Mouse (Mus musculus) right cerebral cortex, postnatal 10 days (tissue): ENCODE data around the gene Epn1.

Experiments used
- DNase-seq, 2 experiments: peaks; one replicate each; pipeline ENCODE4 v3.0.0; 2021; ENCODE audit warnings: low spot score in 2 of 2

Epn1 gene

GRCm38 (mm10) chr7:5080010-5080751 is at the start of gene Epn1:
Gene Epn1, plus strand, starts transcription at chr7:5080235.
- DNase-seq: peak; percentile 98

GRCm38 (mm10) chr7:5030554-5031275 is 49.3 kb upstream of the Epn1 start:
- DNase-seq: peak in 1 of 2 experiments; percentile 30

GRCm38 (mm10) chr7:5031496-5031895 is 48.5 kb upstream of the Epn1 start:
- no peak for DNase-seq

GRCm38 (mm10) chr7:5033818-5034217 is 46.2 kb upstream of the Epn1 start, which contains the start of gene 4632433K11Rik:
Gene 4632433K11Rik, plus strand, starts transcription at chr7:5034118.
- DNase-seq: no peak

GRCm38 (mm10) chr7:5035628-5036027 is 44.4 kb upstream of the Epn1 start:
- no peak for DNase-seq

GRCm38 (mm10) chr7:5036136-5036535 is 43.9 kb upstream of the Epn1 start:
- DNase-seq: peak in 1 of 2 experiments; percentile 41

DNA sequence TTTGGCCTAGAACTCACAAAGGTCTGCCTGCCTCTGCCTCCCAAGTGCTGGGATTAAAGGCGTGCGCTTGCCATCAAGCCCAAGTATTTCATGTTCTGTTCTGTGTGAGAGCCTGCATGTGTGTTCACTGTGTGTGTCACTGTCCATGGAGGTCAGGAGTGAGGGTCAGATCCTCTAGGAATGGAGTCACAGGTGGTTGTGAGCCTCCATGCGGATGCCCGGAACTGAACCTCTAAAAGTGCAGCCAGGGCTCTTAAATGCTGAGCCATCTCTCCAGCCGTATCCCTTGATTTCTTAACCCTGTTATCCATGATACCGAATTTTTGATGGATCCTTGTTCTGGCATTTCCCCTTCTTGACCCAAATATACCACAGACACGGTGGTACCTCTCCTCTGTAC is 43.0 kb upstream of the Epn1 start:
- peak in 1 of 2 experiments; percentile 48 for DNase-seq

DNA sequence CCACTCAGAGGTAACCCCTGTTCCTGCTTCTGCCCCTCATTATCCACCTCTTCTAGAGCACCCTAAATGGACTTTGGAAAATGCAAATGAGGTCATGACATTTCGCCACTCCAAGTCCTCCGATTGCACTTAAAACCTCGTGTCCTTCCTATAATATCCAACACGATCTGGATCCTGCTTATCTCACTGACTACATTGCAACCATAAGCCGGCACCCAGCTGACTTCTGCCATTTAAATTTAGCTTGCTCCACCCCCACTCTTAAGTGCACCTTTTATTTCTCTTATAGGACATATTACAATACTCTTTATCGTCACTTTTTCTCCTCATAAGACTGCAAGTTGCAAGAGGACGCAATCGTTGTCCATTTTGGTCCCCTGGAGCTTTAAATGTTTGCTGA is 42.6 kb upstream of the Epn1 start:
- DNase-seq: peak in 1 of 2 experiments; percentile 30

DNA sequence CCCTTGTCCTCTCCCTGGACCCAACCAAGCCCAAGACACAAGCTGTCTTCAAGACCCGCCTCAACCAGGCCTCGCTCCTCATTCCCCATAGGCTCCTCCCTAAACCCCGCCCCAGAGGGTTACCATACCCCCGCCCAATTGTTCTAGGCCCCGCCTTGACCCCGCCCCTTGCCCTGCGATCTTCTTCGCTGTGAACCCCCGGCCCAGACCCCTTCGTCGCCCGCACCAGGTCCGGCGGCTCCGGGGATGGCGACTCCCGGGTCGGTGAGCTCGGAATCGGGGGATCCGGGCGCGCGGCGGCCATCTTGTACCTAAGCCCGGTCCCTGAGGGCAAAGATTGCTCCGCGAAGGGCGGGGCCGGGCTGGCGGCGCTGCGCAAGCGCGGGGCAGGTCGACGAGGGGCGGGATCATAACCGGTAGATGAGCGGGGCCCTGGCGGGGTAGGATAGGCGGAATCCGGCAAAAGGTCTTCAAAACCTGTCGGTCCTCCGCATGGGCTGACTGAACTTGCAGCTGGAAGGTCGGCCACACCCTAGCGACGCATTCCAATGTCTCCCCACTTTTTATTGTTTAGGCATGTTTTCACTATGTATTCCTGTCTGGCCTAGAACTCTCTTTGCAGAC is 41.8 kb upstream of the Epn1 start, which contains the start of gene Zfp784:
TSS of gene Zfp784 (minus strand) at position 338 of the 624 bp plus-strand sequence.
- DNase-seq: peak; percentile 93

DNA sequence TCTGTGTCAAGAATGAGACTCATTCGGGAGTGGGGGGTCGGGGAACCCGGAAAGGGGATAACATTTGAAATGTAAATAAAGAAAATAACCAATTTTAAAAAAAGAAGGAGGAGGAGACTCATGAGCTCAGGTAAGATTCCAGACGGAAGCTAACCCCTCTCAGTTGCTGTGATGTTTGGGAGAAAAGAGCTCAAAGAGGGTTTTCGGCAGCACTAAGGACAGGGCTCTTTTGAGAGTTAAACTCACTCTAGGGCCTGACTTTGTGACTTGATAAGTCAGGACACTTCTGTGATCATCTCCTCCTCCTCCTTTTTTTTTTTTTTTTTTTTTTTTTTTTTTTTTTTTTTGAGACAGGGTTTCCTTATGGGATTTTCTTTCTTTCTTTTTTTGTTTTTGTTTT is 41.1 kb upstream of the Epn1 start:
- DNase-seq: no peak

DNA sequence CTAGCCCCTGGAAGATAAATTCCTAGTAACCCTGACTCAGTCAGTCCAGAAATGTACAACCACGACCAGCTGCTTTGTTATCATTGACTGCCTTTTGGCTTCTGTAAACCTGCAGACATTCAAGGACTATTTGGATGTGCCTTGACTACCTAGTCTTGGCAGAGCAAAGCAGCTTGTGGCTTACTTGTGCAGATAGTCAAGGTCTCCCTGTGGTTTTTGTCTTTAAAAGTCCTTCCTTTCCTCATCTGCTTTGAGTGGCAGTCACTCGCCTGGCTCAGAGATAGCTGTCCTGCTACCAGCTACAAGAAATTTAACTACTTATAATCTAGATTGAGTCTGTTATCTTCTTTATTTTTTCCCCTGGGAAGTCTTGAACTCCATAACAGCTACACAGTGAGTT is 35.1 kb upstream of the Epn1 start:
- DNase-seq: no peak

- DNase-seq: no peak
Observed at GRCm38 (mm10) chr7:5046112-5046511, 33.9 kb upstream of the Epn1 start.

GRCm38 (mm10) chr7:5047313-5047712 is 32.7 kb upstream of the Epn1 start:
- no peak for DNase-seq

GRCm38 (mm10) chr7:5051193-5052192 is 28.5 kb upstream of the Epn1 start, which contains the start of gene Zfp580:
Gene Zfp580, plus strand, starts transcription at chr7:5051538.
- DNase-seq: peak; percentile 86 to 88

DNA sequence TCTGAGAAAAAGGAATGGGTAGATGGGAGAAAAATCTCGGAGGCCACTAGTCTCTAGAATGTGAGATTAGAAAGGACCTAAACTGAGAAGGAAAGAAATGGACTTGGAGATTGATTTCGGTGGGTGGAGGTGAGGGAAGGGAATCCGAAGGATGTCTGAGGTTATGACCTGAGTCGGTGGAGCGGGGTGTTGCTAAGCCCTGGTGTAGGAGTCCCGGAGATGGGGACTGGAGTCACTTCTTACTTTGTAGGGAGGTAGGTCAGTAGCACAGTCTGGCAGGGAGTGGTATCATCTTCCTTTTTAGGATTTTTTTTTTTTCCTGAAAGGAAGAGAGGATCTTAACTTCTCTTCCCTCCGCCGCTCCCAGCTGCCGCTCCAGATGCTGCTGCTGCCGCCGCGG is 27.6 kb upstream of the Epn1 start:
- no peak for DNase-seq

DNA sequence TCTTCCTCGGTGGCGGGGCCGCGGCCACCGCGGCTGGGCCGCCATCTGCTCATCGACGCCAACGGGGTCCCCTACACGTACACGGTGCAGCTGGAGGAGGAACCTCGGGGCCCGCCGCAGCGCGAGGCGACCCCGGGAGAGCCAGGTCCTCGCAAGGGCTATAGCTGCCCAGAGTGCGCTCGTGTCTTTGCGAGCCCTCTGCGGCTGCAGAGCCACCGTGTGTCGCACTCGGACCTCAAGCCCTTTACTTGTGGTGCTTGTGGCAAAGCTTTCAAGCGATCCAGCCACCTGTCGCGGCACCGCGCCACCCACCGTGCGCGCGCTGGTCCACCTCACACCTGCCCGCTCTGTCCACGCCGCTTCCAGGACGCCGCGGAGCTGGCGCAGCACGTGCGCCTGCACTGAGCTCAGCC is 27.1 kb upstream of the Epn1 start:
- peak; percentile 54 to 64 for DNase-seq

DNA sequence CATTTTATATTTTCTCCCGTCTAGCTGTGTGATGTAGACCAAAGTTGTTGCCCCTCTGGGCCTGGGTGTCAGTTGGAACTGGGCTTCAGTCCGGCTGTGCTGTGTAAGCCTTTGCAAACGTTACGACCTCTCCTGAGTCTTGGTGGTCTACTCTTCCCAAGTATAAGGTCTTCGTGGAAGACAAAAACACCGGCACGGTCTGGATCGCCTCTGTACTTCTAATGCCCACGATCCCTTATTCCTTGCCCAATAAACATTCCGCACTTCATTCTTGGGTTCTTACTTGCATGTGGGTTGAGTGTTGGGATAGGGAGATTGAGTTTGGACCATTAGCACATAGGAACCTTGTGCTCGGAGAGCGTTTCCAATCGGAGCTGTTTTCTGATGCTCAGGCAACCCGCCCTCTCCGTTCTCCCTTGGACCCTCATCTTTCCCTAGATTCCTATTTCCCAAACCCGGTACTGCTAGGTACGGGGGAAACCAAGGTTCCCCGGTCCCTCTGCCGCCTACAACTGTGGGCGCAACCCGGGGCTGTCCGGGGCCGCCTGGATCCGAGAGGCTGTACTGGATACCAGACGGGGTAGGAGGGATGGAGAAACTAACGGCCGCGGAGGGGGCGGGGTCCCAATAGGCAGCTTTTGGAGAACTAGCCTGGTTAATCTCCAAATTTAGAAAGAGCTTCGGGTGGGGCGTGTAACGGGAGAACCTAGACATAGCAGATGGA is 26.4 kb upstream of the Epn1 start:
- peak; percentile 68 for DNase-seq

- DNase-seq: peak; percentile 83 to 84
Observed at GRCm38 (mm10) chr7:5056651-5057263, 23.3 kb upstream of the Epn1 start.

GRCm38 (mm10) chr7:5057381-5057780 is 22.7 kb upstream of the Epn1 start:
- no peak for DNase-seq

DNA sequence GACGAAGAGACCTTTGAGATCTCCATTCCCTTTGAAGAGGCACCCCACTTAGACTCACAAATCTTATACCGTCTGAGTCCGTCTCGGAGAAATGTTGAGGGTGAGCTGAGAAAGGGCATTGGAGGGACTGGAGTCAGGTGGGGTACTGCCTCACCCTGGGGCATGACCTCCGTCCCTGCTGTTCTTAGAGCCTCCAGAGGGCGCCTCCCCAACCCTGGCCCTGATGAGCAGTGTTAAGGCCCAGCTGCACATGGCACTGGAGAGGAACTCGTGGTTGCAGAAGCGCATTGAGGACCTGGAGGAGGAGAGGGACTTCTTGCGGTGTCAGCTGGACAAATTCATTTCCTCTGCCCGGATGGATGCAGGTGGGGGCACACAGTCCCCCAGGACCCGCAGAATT is 22.2 kb upstream of the Epn1 start:
- DNase-seq: peak; percentile 53 to 64
